Mouse (Mus musculus) testis, adult 2 months (tissue): ENCODE measurements around the gene H2afj.

Source experiments
- CTCF ChIP-seq: fragments of 200-500 bp; IDR thresholded peaks from 2 replicates; pipeline ENCODE4 v1.5.1; 2012; ENCODE audit warnings: low read depth, mild to moderate bottlenecking, inconsistent platforms, low read length, moderate library complexity; ENCODE audit not compliant: control insufficient read depth, insufficient read depth, insufficient replicate concordance
- POLR2A ChIP-seq: fragments of 200-500 bp; IDR thresholded peaks from 2 replicates; pipeline ENCODE4 v1.6.1; 2012; ENCODE audit warnings: low read depth, mild to moderate bottlenecking, inconsistent platforms, low read length, moderate library complexity; ENCODE audit not compliant: control insufficient read depth

DNA sequence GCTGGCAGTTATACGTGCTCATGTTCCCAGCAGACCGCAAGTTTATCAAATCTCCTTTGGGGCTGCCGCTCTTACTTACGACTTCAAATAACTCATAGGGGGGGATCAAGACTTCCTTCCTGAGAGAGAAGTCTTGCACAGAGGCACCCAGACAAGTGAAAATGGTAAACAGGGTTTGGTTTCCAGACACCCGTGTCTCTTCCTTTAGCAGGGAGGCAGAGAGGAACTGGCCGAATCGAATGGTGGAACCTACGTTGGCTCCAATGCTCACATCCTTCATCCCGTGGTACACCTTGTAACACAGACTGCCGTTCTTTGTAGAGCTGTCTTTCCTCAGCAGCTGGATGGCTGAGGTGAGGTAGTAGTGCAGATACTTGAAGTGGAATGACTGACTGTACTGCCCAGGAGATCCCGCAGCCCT, 46.3 kb downstream of the H2afj start:
- TF ChIP-seq CTCF (no peak), POLR2A (no peak)
